Comparison of ENCODE assay signal across 21 mouse cellular contexts in genomic region chr16:43340712-43341111, GRCm38 (mm10).
DNase-seq lines count a peak whose midpoint lies in the region; ATAC-seq and TF ChIP-seq lines count a peak whose summit lies in the region.
"Had no signal": no experiment of that assay in that cellular context is flagged by ENCODE, and none has a peak within 500 bp of the region (broad histone marks: within the 10 kb centered on the region; RNA-seq: fewer than 3 reads in every experiment).

No protein-coding gene starts in this region.

- 85% methylated on average over 4 of the region's 4 CpGs for WGBS in liver, adult 2 months
- 78% methylated on average over 4 of the region's 4 CpGs for WGBS in liver, postnatal 0 days (ENCODE audit: insufficient replicate concordance)

- no peaks in the 10 kb centered on the region for H3K9me3 ChIP-seq in liver, postnatal 0 days (ENCODE audit: low read length)
- H3K9me3 ChIP-seq: G1E had no signal

- H3K4me3 ChIP-seq in liver, adult 2 months (ENCODE audit: insufficient read depth, low read depth, low read length): no peak overlapping the region
- no peak overlapping the region for H3K4me3 ChIP-seq in liver, postnatal 0 days (ENCODE audit: low read depth, low read length)

- no peak for TF ChIP-seq POLR2A in liver, adult 2 months (IDR thresholded peaks at IDR 0.05; ENCODE audit: extremely low read depth, insufficient read depth, low read length)

- H3K4me2 ChIP-seq in liver, postnatal 0 days (ENCODE audit: low read depth, low read length): no peak overlapping the region

- no peak for TF ChIP-seq EP300 in liver, postnatal 0 days (IDR thresholded peaks at IDR 0.05; ENCODE audit: low read depth)

- H3K36me3 ChIP-seq in liver, adult 2 months (ENCODE audit: control insufficient read depth, insufficient read depth, low read length): no peaks in the 10 kb centered on the region
- no peaks in the 10 kb centered on the region for H3K36me3 ChIP-seq in liver, postnatal 0 days (replicated peaks; ENCODE audit: insufficient read depth, low read length)
- H3K36me3 ChIP-seq: G1E had no signal

- no peaks in the 10 kb centered on the region for H3K27me3 ChIP-seq in liver, adult 2 months (ENCODE audit: control insufficient read depth, insufficient read depth, low read length)
- H3K27me3 ChIP-seq in liver, postnatal 0 days (ENCODE audit: insufficient read depth, low read length): no peaks in the 10 kb centered on the region
- H3K27me3 ChIP-seq: CH12.LX, Patski had no signal

- ATAC-seq in liver, postnatal 0 days: no peak
- ATAC-seq: activated CD4-positive, CD25-positive, alpha-beta regulatory T cell, adult 4 months; CD4-positive, CD25-positive, alpha-beta regulatory T cell, adult 4 months; Patski had no signal

- peak overlapping the region; percentile 84 for H3K27ac ChIP-seq in liver, adult 2 months (replicated peaks; ENCODE audit: insufficient read depth, low read depth, low read length)
- H3K27ac ChIP-seq in liver, postnatal 0 days (ENCODE audit: low read depth): no peak overlapping the region

- peaks cover 20% of the 10 kb centered on the region for H3K4me1 ChIP-seq in liver, adult 2 months (ENCODE audit: control insufficient read depth, insufficient read depth, low read length)
- no peaks in the 10 kb centered on the region for H3K4me1 ChIP-seq in liver, postnatal 0 days (ENCODE audit: insufficient read depth)

- no peak overlapping the region for H3K9ac ChIP-seq in liver, adult 2 months (ENCODE audit: low read depth, low read length)
- H3K9ac ChIP-seq in liver, postnatal 0 days (replicated peaks): no peak overlapping the region

- no peak for TF ChIP-seq CTCF in liver, adult 2 months (IDR thresholded peaks at IDR 0.05; ENCODE audit: low read depth, low read length)
- TF ChIP-seq CTCF in liver, postnatal 0 days (IDR thresholded peaks at IDR 0.05; ENCODE audit: low read depth): no peak

- peak; percentile 18 for DNase-seq in adrenal gland, adult 2 months
- no peak for DNase-seq in adrenal gland, postnatal 25 days
- peak; percentile 55 for DNase-seq in heart, adult 11 months
- DNase-seq in heart, adult 18-20 months: no peak
- DNase-seq in liver, adult 2 months (ENCODE audit: extremely low read depth, low read depth, low spot score): no peak
- no peak for DNase-seq in liver, postnatal 0 days
- DNase-seq: adrenal gland, adult 8-10 months; adrenal gland, postnatal 10 days; adrenal gland, postnatal 14 days; adrenal gland, postnatal 36 days; B cell, adult 2 months; cerebellum, adult 11 months; cerebellum, adult 11-12 months; cerebellum, adult 18-20 months; cerebellum, adult 2 months; cerebellum, adult 8-10 months had no signal

- H3K79me2 ChIP-seq in liver, adult 2 months (ENCODE audit: control insufficient read depth, insufficient read depth, low read length): peaks cover 4% of the 10 kb centered on the region; the same call in 1 of the 2 replicates

Comparison
In these comparisons a context has a peak if more than half of its experiments do, and no peak if none do; other contexts are left out.
1. DNase-seq: peak in adrenal gland, adult 2 months (single experiment) and heart, adult 11 months (single experiment); none in adrenal gland, postnatal 25 days (single experiment), heart, adult 18-20 months (0 of 2), liver, adult 2 months (single experiment) and liver, postnatal 0 days (single experiment).